Mouse (Mus musculus) intestine, postnatal 0 days (tissue): Measurements from ENCODE around the gene Syt3. TPM values are rescaled to one million over a fixed set of nuclear protein-coding genes. Genes with fewer than 3 reads are reported as not detected.
A peak's percentile ranks its signal among the peaks of the same experiment; 100 is the strongest.

ENCODE experiments used
- ATAC-seq: fragments of 200-750 bp; cut with Nextera tagmentation; 2 replicates; pipeline ENCODE4 v1.8.0; 2017; ENCODE audit warnings: mild to moderate bottlenecking, moderate TSS enrichment, moderate library complexity
- H3K27ac ChIP-seq: fragments of 300-500 bp; sonication (generic); 2 replicates; pipeline ENCODE4 v1.5.1; 2014; ENCODE audit warnings: mild to moderate bottlenecking, low read depth, low read length, moderate library complexity
- H3K27me3 ChIP-seq: fragments of 300-500 bp; sonication (generic); replicated peaks from 2 replicates; pipeline ENCODE4 v1.6.1; 2014; ENCODE audit warnings: low read length, mixed read lengths; ENCODE audit not compliant: control insufficient read depth, insufficient read depth
- H3K36me3 ChIP-seq: fragments of 300-500 bp; sonication (generic); 2 replicates; pipeline ENCODE4 v1.6.1; 2014; ENCODE audit warnings: mild to moderate bottlenecking, moderate library complexity; ENCODE audit not compliant: control insufficient read depth, insufficient read depth
- H3K4me1 ChIP-seq: fragments of 300-500 bp; sonication (generic); replicated peaks from 2 replicates; pipeline ENCODE4 v1.6.1; 2014; ENCODE audit warnings: antibody characterized with exemption, low read length, mixed read lengths; ENCODE audit not compliant: control insufficient read depth, insufficient read depth
- H3K4me2 ChIP-seq: fragments of 300-500 bp; sonication (generic); replicated peaks from 2 replicates; pipeline ENCODE4 v1.6.1; 2014; ENCODE audit warnings: low read depth, mild to moderate bottlenecking, moderate library complexity
- H3K4me3 ChIP-seq: fragments of 300-500 bp; sonication (generic); 2 replicates; pipeline ENCODE4 v1.5.1; 2014; ENCODE audit warnings: low read depth, low read length
- H3K9ac ChIP-seq: fragments of 300-500 bp; sonication (generic); 2 replicates; pipeline ENCODE4 v1.6.1; 2014; ENCODE audit warnings: mild to moderate bottlenecking, low read depth, low read length
- H3K9me3 ChIP-seq: fragments of 300-500 bp; sonication (generic); 2 replicates; pipeline ENCODE4 v1.6.1; 2016; ENCODE audit warnings: mixed run types; ENCODE audit not compliant: control insufficient read depth
- CTCF ChIP-seq: sonication (generic); IDR thresholded peaks from 2 replicates; pipeline ENCODE4 v1.5.1; 2016; ENCODE audit warnings: low read depth, mild to moderate bottlenecking, control low read depth, antibody characterized with exemption, moderate library complexity
- WGBS: fragments of 180-500 bp; shearing (Covaris S2); extraction: QIAGEN DNeasy Blood & Tissue Kit; methylation state at CpG from one replicate; pipeline ENCODE4 v1.1.7; 2014; 5-methylcytosine and 5-hydroxymethylcytosine counted together
- polyA plus RNA-seq: library from polyadenylated mRNA; unstranded; fragments of >200 nt; fragmentation: Nextera tagmentation; extraction: Ambion mirVana; gene quantifications from 2 replicates; pipeline ENCODE4 v1.2.1, GENCODE M21; 2015

Gene Syt3
- polyA plus RNA-seq, 1 experiment from 2014 or later = 0.55 TPM

DNA sequence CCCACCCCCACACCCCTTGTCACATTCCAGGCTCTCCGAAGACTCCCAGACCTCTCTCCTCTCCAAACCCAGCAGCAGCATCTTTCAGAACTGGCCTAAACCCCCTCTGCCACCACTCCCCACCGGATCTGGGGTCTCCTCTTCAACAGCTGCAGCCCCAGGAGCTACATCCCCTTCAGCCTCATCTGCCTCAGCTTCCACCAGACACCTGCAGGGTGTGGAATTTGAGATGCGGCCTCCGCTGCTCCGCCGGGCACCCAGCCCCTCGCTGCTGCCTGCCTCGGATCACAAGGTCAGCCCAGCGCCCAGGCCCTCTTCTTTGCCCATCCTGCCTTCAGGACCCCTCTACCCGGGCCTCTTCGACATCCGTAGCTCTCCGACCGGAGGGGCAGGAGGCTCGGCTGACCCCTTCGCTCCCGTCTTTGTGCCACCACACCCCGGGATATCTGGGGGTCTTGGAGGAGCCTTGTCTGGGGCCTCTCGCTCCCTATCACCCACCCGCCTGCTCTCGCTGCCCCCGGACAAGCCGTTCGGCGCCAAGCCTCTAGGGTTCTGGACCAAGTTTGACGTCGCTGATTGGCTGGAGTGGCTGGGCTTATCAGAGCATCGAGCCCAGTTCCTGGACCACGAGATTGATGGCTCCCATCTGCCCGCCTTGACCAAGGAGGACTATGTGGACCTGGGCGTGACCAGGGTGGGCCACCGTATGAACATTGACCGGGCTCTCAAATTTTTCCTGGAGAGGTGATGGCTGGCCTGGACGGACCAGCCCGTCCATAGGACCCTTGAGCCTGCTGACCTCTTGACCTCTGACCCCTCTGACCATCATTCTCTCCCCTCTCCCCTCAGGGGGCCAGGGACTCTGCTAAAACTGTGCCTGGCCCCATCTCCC is 27.1 kb upstream of the Syt3 start:
- H3K4me2 ChIP-seq = peak overlapping the region; percentile 45

GRCm38 (mm10) chr7:44357531-44357930 is 26.4 kb upstream of the Syt3 start:
- Histone ChIP-seq H3K4me1 (no peaks in the 10 kb centered on the region), H3K9me3 (no peaks in the 10 kb centered on the region), H3K27me3 (peaks cover 81% of the 10 kb centered on the region), H3K9ac (no peak overlapping the region), H3K4me3 (no peak overlapping the region), H3K36me3 (no peaks in the 10 kb centered on the region), H3K27ac (no peak overlapping the region), H3K4me2 (peak overlapping the region; percentile 45; the same call in 1 of the 2 replicates)
- no peak for ATAC-seq
- WGBS = 15% methylated on average over 7 of the region's 10 CpGs
- TF ChIP-seq CTCF = peak; percentile 19; the same call in 1 of the 2 replicates

More for the DNA sequence above, 27.1 kb upstream of the Syt3 start:
- H3K4me3 ChIP-seq = 0 out of 2 replicates have a peak overlapping the region, but pooled peaks have one; percentile 7
- no peaks in the 10 kb centered on the region for H3K4me1 ChIP-seq
- no peak overlapping the region for H3K9ac ChIP-seq
- H3K36me3 ChIP-seq = no peaks in the 10 kb centered on the region
- no peak for ATAC-seq
- no peak for TF ChIP-seq CTCF
- peaks cover 83% of the 10 kb centered on the region for H3K27me3 ChIP-seq
- H3K27ac ChIP-seq = no peak overlapping the region
- WGBS = 5% methylated on average over 35 of the region's 35 CpGs
- H3K9me3 ChIP-seq = no peaks in the 10 kb centered on the region

DNA sequence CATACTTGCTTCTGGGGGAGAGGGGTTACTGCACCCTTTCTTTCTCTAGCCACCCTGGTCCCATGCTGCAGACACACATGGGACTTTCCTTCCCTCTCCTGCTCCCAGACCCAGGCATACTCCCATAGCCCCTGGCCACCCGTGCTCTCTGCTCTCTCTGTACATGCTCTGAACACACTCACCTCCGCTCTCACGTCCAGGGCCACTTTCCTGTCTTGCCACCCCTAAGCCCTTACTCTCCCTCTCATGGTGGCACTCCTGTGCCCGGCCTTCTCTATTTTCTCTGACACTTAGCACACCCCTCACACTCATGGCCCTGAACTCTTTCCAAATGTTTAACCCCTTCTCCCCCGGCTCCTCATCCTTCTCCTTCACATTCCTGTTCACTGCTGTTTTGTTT is 25.9 kb upstream of the Syt3 start:
- Histone ChIP-seq H3K4me2 (no peak overlapping the region), H3K4me3 (no peak overlapping the region), H3K36me3 (no peaks in the 10 kb centered on the region), H3K9me3 (no peaks in the 10 kb centered on the region), H3K27ac (no peak overlapping the region), H3K27me3 (peaks cover 78% of the 10 kb centered on the region), H3K9ac (no peak overlapping the region), H3K4me1 (no peaks in the 10 kb centered on the region)
- 25% methylated on average over 5 of the region's 5 CpGs for WGBS
- no peak for TF ChIP-seq CTCF
- ATAC-seq = no peak

DNA sequence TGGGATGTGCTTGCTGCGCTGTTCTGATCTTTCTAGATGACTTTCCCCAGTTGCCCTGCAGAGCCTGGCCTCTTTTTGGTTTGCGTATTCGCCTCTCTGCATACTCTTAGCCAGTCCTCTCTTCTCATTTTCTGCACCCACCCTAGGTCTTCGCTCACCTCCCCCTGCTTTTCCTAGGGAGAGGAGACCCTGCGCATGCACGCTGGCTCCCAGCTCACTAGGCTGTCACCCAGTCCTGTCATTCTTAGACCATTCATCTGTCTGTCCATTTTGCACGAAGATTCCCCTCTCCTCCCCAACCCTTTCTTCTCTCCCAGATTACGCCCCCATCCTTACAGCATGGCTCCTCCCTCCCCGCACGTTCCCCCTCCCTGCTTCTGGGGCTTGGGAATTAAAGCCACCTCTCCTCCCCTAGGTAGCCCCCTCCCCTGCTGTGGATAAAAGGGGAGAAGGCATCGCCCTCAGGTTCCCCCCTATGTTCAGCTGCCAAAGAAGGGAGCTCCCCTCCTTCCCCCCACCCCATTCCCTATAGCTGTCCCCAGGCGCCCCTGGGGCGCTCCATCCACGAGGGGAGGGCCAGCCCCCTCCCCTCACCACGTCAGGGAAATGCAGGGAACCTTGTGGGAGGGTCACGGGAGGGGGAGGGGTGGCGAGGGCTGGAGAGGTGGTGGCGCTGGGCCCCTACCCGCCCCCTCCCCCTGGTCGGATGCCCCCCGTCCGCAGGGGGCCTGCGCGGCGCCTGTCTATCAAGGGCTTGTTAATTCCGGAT is 24.8 kb upstream of the Syt3 start:
- Histone ChIP-seq H3K9me3 (no peaks in the 10 kb centered on the region), H3K4me3 (peak overlapping the region; percentile 52), H3K27ac (no peak overlapping the region), H3K36me3 (no peaks in the 10 kb centered on the region), H3K4me1 (no peaks in the 10 kb centered on the region), H3K9ac (peak overlapping the region; percentile 34; the same call in 1 of the 2 replicates), H3K4me2 (peak overlapping the region; percentile 98), H3K27me3 (peaks cover 67% of the 10 kb centered on the region)
- ATAC-seq = no peak
- WGBS = 8% methylated on average over 23 of the region's 26 CpGs
- no peak for TF ChIP-seq CTCF

GRCm38 (mm10) chr7:44359908-44360672 is 23.8 kb upstream of the Syt3 start:
- WGBS = under 1% methylated on average over 54 of the region's 54 CpGs
- no peak overlapping the region for H3K27ac ChIP-seq
- 0 out of 2 replicates have a peak, but pooled peaks have one; percentile 17 for TF ChIP-seq CTCF
- H3K4me3 ChIP-seq = peak overlapping the region; percentile 52
- H3K4me1 ChIP-seq = no peaks in the 10 kb centered on the region
- peak; percentile 71 for ATAC-seq
- peak overlapping the region; percentile 98 for H3K4me2 ChIP-seq
- peaks cover 57% of the 10 kb centered on the region for H3K27me3 ChIP-seq
- no peaks in the 10 kb centered on the region for H3K9me3 ChIP-seq
- peak overlapping the region; percentile 34 for H3K9ac ChIP-seq
- H3K36me3 ChIP-seq = no peaks in the 10 kb centered on the region
